Mouse (Mus musculus): ENCODE data around the gene Majin.

GRCm38 (mm10) chr19:6265727-6266182, 81.6 kb downstream of the Majin start:
- no peak for TF ChIP-seq POLR2A (IDR thresholded peaks at IDR 0.05; ENCODE audit: borderline replicate concordance, insufficient read depth, low read length)
- TF ChIP-seq CTCF (IDR thresholded peaks at IDR 0.05; ENCODE audit: borderline replicate concordance, insufficient read depth, low read depth, low read length), result 0 out of 2 replicates have a peak, but pooled peaks have one; percentile 16
